Mouse (Mus musculus): ENCODE data around the gene Snf8. TPM values are rescaled to one million over a fixed set of nuclear protein-coding genes. Genes with fewer than 3 reads are reported as not detected.
A peak's percentile ranks its signal among the peaks of the same experiment; 100 is the strongest.

Gene Snf8
- polyA plus RNA-seq (2012; rRNA removed) = 45.5 and 45.6 TPM in 2 replicates

GRCm38 (mm10) chr11:96034596-96035052 is at the start of gene Snf8:
Gene Snf8 (plus strand): TSS chr11:96034885.
- peak; percentile 84 for DNase-seq (ENCODE audit: low read depth, low spot score)
- WGBS = 1% methylated on average over 29 of the region's 29 CpGs

- WGBS = 38% methylated on average over 6 of the region's 6 CpGs
- DNase-seq (ENCODE audit: low read depth, low spot score) = no peak
These were observed 46.7 kb upstream of the Snf8 start for GRCm38 (mm10) chr11:95987854-95988447.

GRCm38 (mm10) chr11:95988533-95988932 is 46.2 kb upstream of the Snf8 start:
- peak; percentile 61 for DNase-seq (ENCODE audit: low read depth, low spot score)
- WGBS = 20% methylated on average over 9 of the region's 9 CpGs

- WGBS = 93% methylated on average over 8 of the region's 8 CpGs
These were observed 44.8 kb upstream of the Snf8 start for GRCm38 (mm10) chr11:95989864-95990263.

GRCm38 (mm10) chr11:95990431-95990830 is 44.3 kb upstream of the Snf8 start:
- 94% methylated on average over 4 of the region's 4 CpGs for WGBS
- DNase-seq (ENCODE audit: low read depth, low spot score) = no peak

More at GRCm38 (mm10) chr11:95989864-95990263, 44.8 kb upstream of the Snf8 start:
- no peak for DNase-seq (ENCODE audit: low read depth, low spot score)

- DNase-seq (ENCODE audit: low read depth, low spot score) = no peak
- WGBS = 29% methylated on average over 48 of the region's 49 CpGs
These were observed 43.6 kb upstream of the Snf8 start for GRCm38 (mm10) chr11:95990886-95991708.

GRCm38 (mm10) chr11:95994151-95994550 is 40.5 kb upstream of the Snf8 start:
- WGBS = 91% methylated on average over 8 of the region's 8 CpGs
- no peak for DNase-seq (ENCODE audit: low read depth, low spot score)

GRCm38 (mm10) chr11:96003100-96003900 is 31.4 kb upstream of the Snf8 start:
- WGBS = 56% methylated on average over 12 of the region's 12 CpGs
- no peak for DNase-seq (ENCODE audit: low read depth, low spot score)

- DNase-seq (ENCODE audit: low read depth, low spot score) = no peak
- 12% methylated on average over 32 of the region's 32 CpGs for WGBS
These were observed 30.5 kb upstream of the Snf8 start for GRCm38 (mm10) chr11:96003969-96004792.

GRCm38 (mm10) chr11:96004793-96005402 is 29.8 kb upstream of the Snf8 start:
- no peak for DNase-seq (ENCODE audit: low read depth, low spot score)
- WGBS = 3% methylated on average over 56 of the region's 57 CpGs

- under 1% methylated on average over 70 of the region's 74 CpGs for WGBS
- DNase-seq (ENCODE audit: low read depth, low spot score) = no peak
These were observed 29.0 kb upstream of the Snf8 start, which contains the start of gene Igf2bp1 for GRCm38 (mm10) chr11:96005403-96006271. Gene Igf2bp1 (minus strand): TSS chr11:96005940.

- 2% methylated on average over 33 of the region's 33 CpGs for WGBS
- DNase-seq (ENCODE audit: low read depth, low spot score) = no peak
These were observed 28.3 kb upstream of the Snf8 start for GRCm38 (mm10) chr11:96006367-96006851.

GRCm38 (mm10) chr11:96006852-96007515 is 27.7 kb upstream of the Snf8 start:
- no peak for DNase-seq (ENCODE audit: low read depth, low spot score)
- WGBS = 2% methylated on average over 66 of the region's 67 CpGs

- WGBS = 5% methylated on average over 33 of the region's 33 CpGs
- DNase-seq (ENCODE audit: low read depth, low spot score) = no peak
These were observed 27.0 kb upstream of the Snf8 start for GRCm38 (mm10) chr11:96007516-96008235.

- DNase-seq (ENCODE audit: low read depth, low spot score) = no peak
- 3% methylated on average over 1 of the region's 1 CpGs for WGBS
These were observed 25.9 kb upstream of the Snf8 start for GRCm38 (mm10) chr11:96008827-96009226.

GRCm38 (mm10) chr11:96011982-96012381 is 22.7 kb upstream of the Snf8 start:
- 18% methylated on average over 6 of the region's 8 CpGs for WGBS
- DNase-seq (ENCODE audit: low read depth, low spot score) = no peak

- 28% methylated on average over 5 of the region's 5 CpGs for WGBS
- DNase-seq (ENCODE audit: low read depth, low spot score) = no peak
These were observed 19.3 kb upstream of the Snf8 start for GRCm38 (mm10) chr11:96015421-96015820.

Data from large intestine, adult 2 months (tissue).